Mouse (Mus musculus) C2C12 (cell line): ENCODE measurements at regions not wholly inside any gene's neighbourhood (a gene's known extent, or its start where the extent isn't known, plus 50 kb on each side); places are given as distances from the start of the nearest gene placed in this dataset.

Experiments
- CTCF ChIP-seq: IDR thresholded peaks from one replicate; pipeline ENCODE4 v1.5.1; 2011; ENCODE audit not compliant: control insufficient read depth, insufficient read depth, insufficient read length
- MAX ChIP-seq: IDR thresholded peaks from one replicate; pipeline ENCODE4 v1.6.1; 2011; ENCODE audit warnings: mild to moderate bottlenecking, control low read depth
- MYOD1 ChIP-seq: IDR thresholded peaks from one replicate; pipeline ENCODE4 v1.6.1; 2011; ENCODE audit warnings: low read depth; ENCODE audit not compliant: control insufficient read depth, insufficient read length
- MYOG ChIP-seq: IDR thresholded peaks from one replicate; pipeline ENCODE4 v1.6.1; 2011; ENCODE audit not compliant: control insufficient read depth, insufficient read length; ENCODE audit errors: extremely low read depth

DNA sequence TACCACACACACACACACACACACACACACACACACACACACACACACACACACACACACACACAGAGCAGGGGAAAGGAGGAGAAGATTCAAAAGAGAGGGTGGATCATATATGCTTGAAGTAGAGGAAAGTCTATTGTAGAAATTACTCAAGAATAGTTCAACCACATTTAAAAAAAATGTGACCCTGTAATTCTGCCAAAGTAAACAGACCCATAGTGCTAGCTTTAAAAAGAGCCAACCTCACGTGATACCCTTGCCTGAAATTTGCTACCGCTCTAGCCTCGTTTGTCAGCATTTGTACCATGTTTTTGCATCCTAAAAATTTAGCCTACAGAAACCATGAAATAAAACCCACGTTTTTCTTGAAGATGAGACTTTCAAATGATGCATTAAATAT lies 132.6 kb upstream of the Nrip1 start:
- TF ChIP-seq MYOD1 (no peak), CTCF (no peak), MYOG (no peak), MAX (no peak)
